Mouse (Mus musculus) liver, adult 2 months (tissue): ENCODE results near the gene Tmem262. TPM values are rescaled to one million over a fixed set of nuclear protein-coding genes. Genes with fewer than 3 reads are reported as not detected.

ENCODE experiments used
- DNase-seq: peaks from one replicate; pipeline ENCODE4 v3.0.0-alpha.2; 2011; ENCODE audit warnings: low read depth, low spot score; ENCODE audit errors: extremely low read depth
- H3K27ac ChIP-seq: fragments of 200-500 bp; replicated peaks from 2 replicates; pipeline ENCODE4 v1.5.1; 2012; ENCODE audit warnings: low read depth, mild to moderate bottlenecking, control low read depth, inconsistent platforms, low read length; ENCODE audit not compliant: insufficient read depth
- H3K27me3 ChIP-seq: fragments of 200-500 bp; 2 replicates; pipeline ENCODE4 v1.6.1; 2012; ENCODE audit warnings: mild to moderate bottlenecking, moderate library complexity, low read length, inconsistent platforms; ENCODE audit not compliant: control insufficient read depth, insufficient read depth
- H3K36me3 ChIP-seq: fragments of 200-500 bp; 2 replicates; pipeline ENCODE4 v1.6.1; 2012; ENCODE audit warnings: low read length, inconsistent platforms; ENCODE audit not compliant: control insufficient read depth, insufficient read depth
- H3K4me1 ChIP-seq: fragments of 200-500 bp; 2 replicates; pipeline ENCODE4 v1.6.1; 2011; ENCODE audit warnings: low read length; ENCODE audit not compliant: control insufficient read depth, insufficient read depth
- H3K4me3 ChIP-seq: fragments of 200-500 bp; 2 replicates; pipeline ENCODE4 v1.5.1; 2011; ENCODE audit warnings: low read depth, mild to moderate bottlenecking, control low read depth, low read length, moderate library complexity; ENCODE audit not compliant: insufficient read depth
- H3K79me2 ChIP-seq: fragments of 200-500 bp; 2 replicates; pipeline ENCODE4 v1.6.1; 2012; ENCODE audit warnings: inconsistent platforms, mild to moderate bottlenecking, low read length, moderate library complexity; ENCODE audit not compliant: control insufficient read depth, insufficient read depth
- H3K9ac ChIP-seq: fragments of 200-500 bp; 2 replicates; pipeline ENCODE4 v1.6.1; 2012; ENCODE audit warnings: low read depth, mild to moderate bottlenecking, control low read depth, inconsistent platforms, low read length
- CTCF ChIP-seq: fragments of 200-500 bp; IDR thresholded peaks from 2 replicates; pipeline ENCODE4 v1.5.1; 2011; ENCODE audit warnings: low read depth, low read length, control low read depth
- POLR2A ChIP-seq: fragments of 200-500 bp; IDR thresholded peaks from 2 replicates; pipeline ENCODE4 v1.6.1; 2011; ENCODE audit warnings: low read length, control low read depth; ENCODE audit not compliant: insufficient read depth; ENCODE audit errors: extremely low read depth
- WGBS: fragments of 180-500 bp; shearing (Covaris S2); methylation state at CpG from one replicate; pipeline ENCODE4 v1.1.7; 2018; 5-methylcytosine and 5-hydroxymethylcytosine counted together
- polyA plus RNA-seq: library from polyadenylated mRNA; depleted of rRNA; stranded (reverse); fragments of >200 nt; gene quantifications from 2 replicates; pipeline ENCODE4 v1.2.3, GENCODE M21; 2012
- total RNA-seq: library from RNA; depleted of rRNA; stranded (reverse); fragments of >200 nt; gene quantifications from 2 replicates; pipeline ENCODE4 v1.2.3, GENCODE M21; 2014

The Tmem262 gene
- total and polyA plus RNA-seq, 2 experiments: not detected

DNA sequence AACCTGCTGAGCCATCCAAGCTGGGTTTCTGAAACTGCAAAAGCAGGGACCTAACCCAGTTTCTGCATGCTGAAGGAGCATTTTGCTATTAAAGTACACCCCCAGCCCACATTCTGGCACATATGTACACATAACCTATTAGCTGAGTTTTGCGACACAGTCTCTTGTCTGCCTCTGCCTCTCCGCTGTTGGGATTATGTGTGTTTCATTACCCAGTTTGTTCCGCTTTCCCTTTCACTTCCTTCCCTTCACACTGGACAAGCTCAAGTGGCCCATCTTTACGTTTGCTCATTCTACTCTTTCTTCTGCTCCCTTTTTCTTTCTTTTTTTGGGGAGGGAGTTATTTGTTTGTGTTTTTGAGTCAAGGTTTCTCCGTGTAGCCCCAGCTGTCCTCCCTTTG lies 5.9 kb upstream of the Tmem262 start:
- Histone ChIP-seq H3K36me3 (no peaks in the 10 kb centered on the region; the same call in 1 of the 2 replicates), H3K4me1 (peaks cover 5% of the 10 kb centered on the region), H3K79me2 (peaks cover 6% of the 10 kb centered on the region; the same call in 1 of the 2 replicates), H3K27me3 (no peaks in the 10 kb centered on the region), H3K27ac (no peak overlapping the region), H3K9ac (no peak overlapping the region), H3K4me3 (no peak overlapping the region)
- no peak for TF ChIP-seq CTCF
- no peak for TF ChIP-seq POLR2A
- DNase-seq: no peak
- WGBS: 90% methylated on average over 5 of the region's 5 CpGs

DNA sequence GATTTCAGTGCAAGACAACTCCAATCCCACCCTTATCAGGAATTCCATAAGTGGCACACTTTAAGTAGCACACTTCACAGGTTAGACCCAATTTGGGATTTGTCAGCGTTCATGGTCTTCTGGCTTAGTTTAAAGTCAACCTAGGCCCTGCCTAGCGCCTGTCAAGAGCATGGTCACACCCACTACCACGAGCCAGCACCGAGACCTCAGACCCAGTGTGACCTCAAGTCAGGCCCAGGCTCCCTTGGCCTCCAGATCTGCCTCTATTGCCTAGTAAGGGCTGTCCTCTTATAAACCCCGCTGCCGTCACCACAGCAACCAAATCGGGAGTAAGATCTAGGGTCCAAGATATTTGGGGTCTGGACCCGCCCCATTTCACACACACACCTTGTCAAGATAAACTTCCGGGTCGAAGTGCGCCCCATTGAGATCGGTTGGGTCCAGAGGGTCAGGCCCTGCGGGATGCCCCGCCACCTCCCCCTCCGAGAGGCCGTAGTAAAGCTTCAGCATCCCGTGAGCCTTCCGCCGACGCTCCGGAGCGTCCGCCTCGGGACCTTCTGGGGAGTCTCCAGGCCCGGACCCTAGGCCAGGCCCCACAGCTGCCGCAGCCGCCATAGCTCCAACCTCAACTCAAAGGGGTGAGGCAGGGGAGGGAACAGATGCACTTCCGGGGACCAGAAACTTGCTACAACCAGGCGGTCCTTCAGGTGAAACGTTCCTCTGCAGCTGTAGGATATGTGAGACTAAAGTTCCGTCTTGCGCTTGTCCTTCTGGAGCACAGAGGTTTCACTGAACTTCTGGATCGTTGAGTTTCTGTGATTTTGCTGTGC lies 3.1 kb upstream of the Tmem262 start, which contains the start of gene Vps51:
TSS of gene Vps51 (minus strand) at position 668 of the 830 bp plus-strand sequence.
- WGBS: under 1% methylated on average over 33 of the region's 33 CpGs
- peak within 1 kb of the TSS; percentile 81 for H3K4me3 ChIP-seq
- no peaks in the 10 kb centered on the region for H3K27me3 ChIP-seq
- peaks cover 5% of the 10 kb centered on the region for H3K4me1 ChIP-seq
- H3K27ac ChIP-seq: peak within 1 kb of the TSS; percentile 84
- TF ChIP-seq CTCF (no peak), POLR2A (no peak)
- peaks cover 6% of the 10 kb centered on the region; the same call in 1 of the 2 replicates for H3K79me2 ChIP-seq
- peak; percentile 92 for DNase-seq
- H3K9ac ChIP-seq: peak within 1 kb of the TSS; percentile 79
- H3K36me3 ChIP-seq: no peaks in the 10 kb centered on the region; the same call in 1 of the 2 replicates

DNA sequence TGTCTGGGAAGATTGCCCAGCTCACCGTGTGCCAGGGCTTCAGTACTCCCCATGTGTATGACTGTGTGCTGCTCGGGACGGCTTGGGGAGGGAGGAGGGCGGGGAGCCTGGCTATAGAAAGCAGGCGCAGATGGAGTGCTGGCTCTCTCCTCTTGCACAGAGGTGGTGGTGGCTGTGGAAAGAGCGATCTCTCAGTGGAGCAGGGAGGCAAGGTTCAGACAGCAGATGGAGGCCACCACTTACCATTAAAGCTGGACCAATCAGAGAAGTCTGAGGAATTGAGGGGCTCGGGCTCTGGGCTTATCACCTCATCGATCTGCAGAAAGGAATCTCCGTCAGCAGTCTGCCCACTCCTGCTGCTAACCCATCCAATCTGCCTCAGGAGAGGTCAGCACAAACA lies 2.3 kb downstream of the Tmem262 start, which contains the start of gene Gm28374:
TSS of gene Gm28374 (minus strand) at position 101 of the 400 bp plus-strand sequence.
- no peak for DNase-seq

DNA sequence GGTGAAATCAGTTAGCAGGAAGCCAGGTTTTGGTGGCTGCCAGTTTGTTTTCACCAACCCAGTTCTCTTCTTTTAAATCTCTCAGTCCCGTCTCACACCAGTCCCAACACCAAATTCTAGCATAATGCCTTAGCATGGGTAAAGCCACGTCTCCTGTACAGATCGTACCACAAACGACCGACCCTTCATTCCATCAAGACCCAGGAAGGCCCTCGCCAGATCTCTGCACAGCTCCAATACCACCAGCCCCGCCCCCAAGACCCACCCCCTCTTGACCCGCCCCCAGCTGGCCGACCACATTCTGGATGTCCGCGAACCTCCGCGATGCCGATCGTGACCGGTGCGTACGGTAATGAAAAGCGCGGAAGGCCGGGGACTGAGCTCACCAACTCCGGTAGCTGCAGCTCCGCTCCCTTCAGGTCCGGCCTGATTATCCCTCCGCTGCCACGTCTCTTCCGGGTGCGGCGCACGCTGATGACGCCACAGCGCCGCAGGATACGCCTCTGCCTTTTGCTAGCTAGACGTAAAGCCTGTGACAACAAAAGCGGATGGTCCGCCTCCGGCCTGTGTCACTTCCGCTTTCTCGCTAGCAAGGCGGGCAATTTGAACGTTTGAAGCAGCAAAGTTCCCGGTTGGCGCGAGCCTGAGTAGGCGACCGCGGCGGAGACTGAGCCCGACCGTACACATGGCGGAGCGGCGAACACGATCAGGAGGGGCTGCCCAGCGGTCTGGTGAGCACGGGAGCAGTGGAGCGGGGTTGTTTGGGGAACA lies 4.8 kb downstream of the Tmem262 start, which contains the start of the genes Zfpl1 and Cdca5:
TSS of gene Zfpl1 (minus strand) at position 479 of the 771 bp plus-strand sequence.
TSS of gene Cdca5 (plus strand) at position 506 of the 771 bp plus-strand sequence.
- Histone ChIP-seq H3K4me1 (peaks cover 4% of the 10 kb centered on the region), H3K79me2 (peaks cover 5% of the 10 kb centered on the region; the same call in 1 of the 2 replicates), H3K27ac (no peak within 1 kb of the TSS; the same call in 1 of the 2 replicates), H3K4me3 (peak within 1 kb of the TSS; percentile 84), H3K27me3 (no peaks in the 10 kb centered on the region), H3K9ac (peak within 1 kb of the TSS; percentile 74), H3K36me3 (peaks cover 2% of the 10 kb centered on the region; the same call in 1 of the 2 replicates)
- 1% methylated on average over 58 of the region's 58 CpGs for WGBS
- peak; percentile 20; the same call in 1 of the 2 replicates for TF ChIP-seq POLR2A
- no peak for TF ChIP-seq CTCF
- peak; percentile 91 for DNase-seq

More for the DNA sequence above, 2.3 kb downstream of the Tmem262 start, which contains the start of gene Gm28374:
- no peaks in the 10 kb centered on the region for H3K27me3 ChIP-seq
- peaks cover 4% of the 10 kb centered on the region for H3K4me1 ChIP-seq
- H3K27ac ChIP-seq: no peak within 1 kb of the TSS
- H3K4me3 ChIP-seq: no peak within 1 kb of the TSS
- 91% methylated on average over 9 of the region's 9 CpGs for WGBS
- H3K9ac ChIP-seq: no peak within 1 kb of the TSS
- TF ChIP-seq CTCF: no peak
- no peak for TF ChIP-seq POLR2A
- H3K79me2 ChIP-seq: peaks cover 5% of the 10 kb centered on the region; the same call in 1 of the 2 replicates
- H3K36me3 ChIP-seq: peaks cover 2% of the 10 kb centered on the region; the same call in 1 of the 2 replicates

DNA sequence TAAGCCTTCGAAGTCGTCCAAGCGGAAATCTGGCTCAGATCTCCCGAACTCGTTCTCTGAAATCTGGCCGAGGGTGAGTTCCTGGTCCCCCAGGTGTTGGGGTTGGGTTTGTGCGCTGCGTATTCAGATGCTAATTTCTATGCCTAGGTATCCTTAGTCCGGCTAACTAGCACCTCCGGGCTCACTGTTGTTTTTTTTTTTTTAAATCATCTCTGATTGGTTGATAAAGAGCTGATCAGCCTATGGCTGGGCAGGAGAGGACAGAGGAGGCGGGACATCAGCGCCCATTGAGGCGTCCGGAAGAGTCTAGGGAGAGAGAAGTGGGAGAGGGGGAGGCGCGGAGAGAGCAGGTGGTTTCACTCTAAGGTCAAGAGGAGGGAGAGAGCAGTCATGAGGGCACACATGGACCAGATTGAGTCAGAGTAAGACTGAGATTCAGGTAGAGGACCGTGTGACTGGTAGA lies 5.6 kb downstream of the Tmem262 start:
- Histone ChIP-seq H3K4me1 (peaks cover 4% of the 10 kb centered on the region), H3K36me3 (peaks cover 2% of the 10 kb centered on the region; the same call in 1 of the 2 replicates), H3K79me2 (peaks cover 5% of the 10 kb centered on the region; the same call in 1 of the 2 replicates), H3K9ac (0 out of 2 replicates have a peak overlapping the region, but pooled peaks have one; percentile 1), H3K27ac (no peak overlapping the region), H3K27me3 (no peaks in the 10 kb centered on the region), H3K4me3 (peak overlapping the region; percentile 52)
- peak; percentile 59 for DNase-seq
- 2% methylated on average over 17 of the region's 17 CpGs for WGBS
- TF ChIP-seq POLR2A: no peak
